Mouse (Mus musculus) heart, embryonic 11.5 days (tissue): ENCODE measurements at regions not wholly inside any gene's neighbourhood (a gene's known extent, or its start where the extent isn't known, plus 50 kb on each side); places are given as distances from the start of the nearest gene placed in this dataset.

Experiments used
- ATAC-seq: fragments of 200-750 bp; cut with Nextera tagmentation; replicated peaks from 2 replicates; pipeline ENCODE4 v1.8.0; 2017; ENCODE audit warnings: moderate library complexity; ENCODE audit not compliant: insufficient number of reproducible peaks, low FRiP score, low TSS enrichment
- H3K27ac ChIP-seq: fragments of 300-500 bp; sonication (generic); 2 replicates; pipeline ENCODE4 v1.5.1; 2014; ENCODE audit warnings: mild to moderate bottlenecking, low read depth, low read length
- H3K27me3 ChIP-seq: fragments of 300-500 bp; sonication (generic); 2 replicates; pipeline ENCODE4 v1.6.1; 2014; ENCODE audit warnings: mild to moderate bottlenecking, low read length, mixed read lengths; ENCODE audit not compliant: control insufficient read depth, insufficient read depth
- H3K36me3 ChIP-seq: fragments of 300-500 bp; sonication (generic); 2 replicates; pipeline ENCODE4 v1.6.1; 2014; ENCODE audit warnings: mild to moderate bottlenecking, low read length, moderate library complexity, mixed read lengths; ENCODE audit not compliant: control insufficient read depth, insufficient read depth
- H3K4me1 ChIP-seq: fragments of 300-500 bp; sonication (generic); 2 replicates; pipeline ENCODE4 v1.6.1; 2014; ENCODE audit warnings: low read length; ENCODE audit not compliant: control insufficient read depth, insufficient read depth
- H3K4me2 ChIP-seq: fragments of 300-500 bp; sonication (generic); 2 replicates; pipeline ENCODE4 v1.6.1; 2014; ENCODE audit warnings: mild to moderate bottlenecking, moderate library complexity
- H3K4me3 ChIP-seq: fragments of 300-500 bp; sonication (generic); 2 replicates; pipeline ENCODE4 v1.5.1; 2014; ENCODE audit warnings: low read depth, low read length
- H3K9ac ChIP-seq: fragments of 300-500 bp; sonication (generic); 2 replicates; pipeline ENCODE4 v1.6.1; 2014; ENCODE audit warnings: mild to moderate bottlenecking, low read depth, low read length, moderate library complexity
- H3K9me3 ChIP-seq: fragments of 300-500 bp; sonication (generic); replicated peaks from 2 replicates; pipeline ENCODE4 v1.6.1; 2016; ENCODE audit warnings: low read length; ENCODE audit not compliant: control insufficient read depth
- WGBS: fragments of 180-500 bp; shearing (Covaris S2); extraction: QIAGEN DNeasy Blood & Tissue Kit; methylation state at CpG from one replicate; pipeline ENCODE4 v1.1.7; 2014; ENCODE audit not compliant: insufficient replicate concordance; 5-methylcytosine and 5-hydroxymethylcytosine counted together

- Histone ChIP-seq H3K4me2 (no peak overlapping the region), H3K4me1 (no peaks in the 10 kb centered on the region), H3K27me3 (peaks cover 2% of the 10 kb centered on the region; the same call in 1 of the 2 replicates), H3K4me3 (no peak overlapping the region), H3K36me3 (no peaks in the 10 kb centered on the region), H3K27ac (no peak overlapping the region), H3K9ac (no peak overlapping the region), H3K9me3 (no peaks in the 10 kb centered on the region)
- 84% methylated on average over 3 of the region's 3 CpGs for WGBS
- ATAC-seq = no peak
Observed at GRCm38 (mm10) chr4:124510816-124511215, 99.8 kb downstream of the 3100002H09Rik start.

GRCm38 (mm10) chr4:124509695-124510094 is 100.9 kb downstream of the 3100002H09Rik start:
- H3K4me1 ChIP-seq = no peaks in the 10 kb centered on the region
- no peak overlapping the region for H3K4me2 ChIP-seq
- no peak overlapping the region for H3K4me3 ChIP-seq
- ATAC-seq = no peak
- H3K9ac ChIP-seq = no peak overlapping the region
- no peaks in the 10 kb centered on the region for H3K36me3 ChIP-seq
- no peaks in the 10 kb centered on the region for H3K9me3 ChIP-seq
- no peak overlapping the region for H3K27ac ChIP-seq
- 81% methylated on average over 5 of the region's 5 CpGs for WGBS
- peaks cover 2% of the 10 kb centered on the region; the same call in 1 of the 2 replicates for H3K27me3 ChIP-seq

GRCm38 (mm10) chr4:124506083-124506647 is 104.4 kb downstream of the 3100002H09Rik start:
- WGBS = 56% methylated on average over 10 of the region's 10 CpGs
- Histone ChIP-seq H3K4me1 (no peaks in the 10 kb centered on the region), H3K27me3 (no peaks in the 10 kb centered on the region; the same call in 1 of the 2 replicates), H3K36me3 (no peaks in the 10 kb centered on the region), H3K27ac (no peak overlapping the region), H3K4me3 (no peak overlapping the region), H3K9ac (no peak overlapping the region), H3K4me2 (no peak overlapping the region), H3K9me3 (no peaks in the 10 kb centered on the region)
- no peak for ATAC-seq

- Histone ChIP-seq H3K9ac (no peak overlapping the region), H3K4me3 (no peak overlapping the region), H3K4me2 (no peak overlapping the region), H3K27me3 (no peaks in the 10 kb centered on the region; the same call in 1 of the 2 replicates), H3K4me1 (no peaks in the 10 kb centered on the region), H3K9me3 (no peaks in the 10 kb centered on the region), H3K27ac (no peak overlapping the region), H3K36me3 (no peaks in the 10 kb centered on the region)
- 70% methylated on average over 5 of the region's 5 CpGs for WGBS
- ATAC-seq = no peak
Observed at GRCm38 (mm10) chr4:124501785-124502184, 108.8 kb downstream of the 3100002H09Rik start.

- no peaks in the 10 kb centered on the region for H3K9me3 ChIP-seq
- H3K4me3 ChIP-seq = no peak overlapping the region
- ATAC-seq = no peak
- WGBS = 61% methylated on average over 16 of the region's 16 CpGs
- no peaks in the 10 kb centered on the region for H3K27me3 ChIP-seq
- H3K4me1 ChIP-seq = no peaks in the 10 kb centered on the region
- H3K27ac ChIP-seq = no peak overlapping the region
- H3K4me2 ChIP-seq = no peak overlapping the region
- H3K36me3 ChIP-seq = no peaks in the 10 kb centered on the region
- H3K9ac ChIP-seq = no peak overlapping the region
Observed at GRCm38 (mm10) chr4:124498043-124498442, 112.6 kb downstream of the 3100002H09Rik start.

GRCm38 (mm10) chr4:124485941-124486581 is 124.5 kb downstream of the 3100002H09Rik start:
- Histone ChIP-seq H3K4me1 (peaks cover 6% of the 10 kb centered on the region; the same call in 1 of the 2 replicates), H3K4me3 (no peak overlapping the region), H3K36me3 (no peaks in the 10 kb centered on the region), H3K27me3 (peaks cover 34% of the 10 kb centered on the region), H3K9ac (0 out of 2 replicates have a peak overlapping the region, but pooled peaks have one; percentile 28), H3K27ac (no peak overlapping the region), H3K4me2 (no peak overlapping the region), H3K9me3 (peaks cover 5% of the 10 kb centered on the region; the same call in 1 of the 2 replicates)
- 13% methylated on average over 12 of the region's 12 CpGs for WGBS
- no peak for ATAC-seq

GRCm38 (mm10) chr4:124484613-124485586 is 125.7 kb downstream of the 3100002H09Rik start:
- no peak for ATAC-seq

GRCm38 (mm10) chr4:124477870-124478301 is 132.7 kb downstream of the 3100002H09Rik start:
- no peak for ATAC-seq
- Histone ChIP-seq H3K27me3 (peaks cover 59% of the 10 kb centered on the region), H3K36me3 (no peaks in the 10 kb centered on the region), H3K4me3 (peak overlapping the region; percentile 19), H3K9ac (no peak overlapping the region), H3K9me3 (no peaks in the 10 kb centered on the region), H3K4me2 (peak overlapping the region; percentile 55), H3K4me1 (no peaks in the 10 kb centered on the region), H3K27ac (no peak overlapping the region)
- 5% methylated on average over 19 of the region's 22 CpGs for WGBS

More at GRCm38 (mm10) chr4:124484613-124485586, 125.7 kb downstream of the 3100002H09Rik start:
- Histone ChIP-seq H3K4me3 (no peak overlapping the region), H3K27ac (no peak overlapping the region), H3K36me3 (no peaks in the 10 kb centered on the region), H3K4me1 (peaks cover 6% of the 10 kb centered on the region; the same call in 1 of the 2 replicates), H3K9ac (no peak overlapping the region), H3K9me3 (peaks cover 2% of the 10 kb centered on the region; the same call in 1 of the 2 replicates), H3K27me3 (peaks cover 42% of the 10 kb centered on the region), H3K4me2 (no peak overlapping the region)
- 31% methylated on average over 19 of the region's 19 CpGs for WGBS
